Mouse (Mus musculus) liver, embryonic 14.5 days (tissue): ENCODE data around the gene Prkci. TPM values are rescaled to one million over a fixed set of nuclear protein-coding genes. Genes with fewer than 3 reads are reported as not detected.

ENCODE experiments used
- ATAC-seq: fragments of 200-750 bp; cut with Nextera tagmentation; 2 replicates; pipeline ENCODE4 v1.8.0; 2017; ENCODE audit warnings: moderate number of reproducible peaks, mild to moderate bottlenecking, moderate library complexity; ENCODE audit not compliant: insufficient read depth
- DNase-seq, 3 experiments: peaks; one replicate each; pipeline ENCODE4 v3.0.0-alpha.2; 2012 to 2013; ENCODE audit warnings: low read depth in 3 of 3, low spot score in 3 of 3
- H3K27ac ChIP-seq: fragments of 300-500 bp; sonication (generic); 2 replicates; pipeline ENCODE4 v1.5.1; 2014; ENCODE audit warnings: moderate library complexity, mild to moderate bottlenecking, control low read depth, inconsistent platforms
- H3K27me3 ChIP-seq: fragments of 300-500 bp; sonication (generic); 2 replicates; pipeline ENCODE4 v1.6.1; 2014; ENCODE audit warnings: mild to moderate bottlenecking, low read length, moderate library complexity; ENCODE audit not compliant: control insufficient read depth, insufficient read depth
- H3K36me3 ChIP-seq: fragments of 300-500 bp; sonication (generic); replicated peaks from 2 replicates; pipeline ENCODE4 v1.6.1; 2014; ENCODE audit warnings: low read depth; ENCODE audit not compliant: control insufficient read depth, insufficient read depth
- H3K4me1 ChIP-seq, 2 experiments: fragments of 200-500 bp in 1 of 2; fragments of 300-500 bp in 1 of 2; sonication (generic) in 1 of 2; replicated peaks; 2 replicates each; pipeline ENCODE4 v1.6.1; 2012 to 2014; ENCODE audit warnings: antibody characterized with exemption in 1 of 2, inconsistent platforms in 1 of 2, low read length in 1 of 2; ENCODE audit not compliant: control insufficient read depth in 2 of 2, insufficient read depth in 2 of 2
- H3K4me2 ChIP-seq: fragments of 300-500 bp; sonication (generic); 2 replicates; pipeline ENCODE4 v1.6.1; 2014; ENCODE audit warnings: low read depth, mild to moderate bottlenecking, control low read depth, moderate library complexity
- H3K4me3 ChIP-seq, 2 experiments: fragments of 200-500 bp in 1 of 2; fragments of 300-500 bp in 1 of 2; sonication (generic) in 1 of 2; 2 replicates each; pipeline ENCODE4 v1.5.1; 2012 to 2014; ENCODE audit warnings: low read depth in 2 of 2, low read length in 2 of 2, mild to moderate bottlenecking in 2 of 2, control low read depth in 1 of 2, inconsistent platforms in 1 of 2, moderate library complexity in 1 of 2; ENCODE audit not compliant: insufficient read depth in 1 of 2
- H3K9ac ChIP-seq: fragments of 300-500 bp; sonication (generic); replicated peaks from 2 replicates; pipeline ENCODE4 v1.6.1; 2014; ENCODE audit warnings: mild to moderate bottlenecking, control low read depth, moderate library complexity
- H3K9me3 ChIP-seq: fragments of 300-500 bp; sonication (generic); 2 replicates; pipeline ENCODE4 v1.6.1; 2016; ENCODE audit warnings: low read length, mixed read lengths; ENCODE audit not compliant: control insufficient read depth
- CTCF ChIP-seq: IDR thresholded peaks from 2 replicates; pipeline ENCODE4 v1.5.1; 2016; ENCODE audit warnings: antibody characterized with exemption, low read depth, control low read depth
- EP300 ChIP-seq: IDR thresholded peaks from 2 replicates; pipeline ENCODE4 v1.6.1; 2016; ENCODE audit warnings: antibody characterized with exemption, low read depth
- WGBS: fragments of 180-500 bp; shearing (Covaris S2); extraction: QIAGEN DNeasy Blood & Tissue Kit; methylation state at CpG from one replicate; pipeline ENCODE4 v1.1.7; 2014; ENCODE audit not compliant: insufficient replicate concordance; 5-methylcytosine and 5-hydroxymethylcytosine counted together
- polyA plus RNA-seq, 2 experiments: library from polyadenylated mRNA; depleted of rRNA in 1 of 2; stranded (reverse) in 1 of 2; unstranded in 1 of 2; fragments of >200 nt; fragmentation: Nextera tagmentation in 1 of 2; extraction: Ambion mirVana in 1 of 2; gene quantifications; 2 replicates each; pipeline versions ENCODE4 v1.2.1 to v1.2.3; 2012 to 2014

The Prkci gene
- polyA plus RNA-seq, 2 experiments: 4.6 to 5.3 TPM

GRCm38 (mm10) chr3:31077068-31077703 is 81.6 kb downstream of the Prkci start:
- peaks cover 0 to 10% of the 10 kb centered on the region in 2 experiments; a peak in 1 of 4 replicates for H3K4me1 ChIP-seq
- TF ChIP-seq EP300: no peak
- no peak for TF ChIP-seq CTCF
- H3K9ac ChIP-seq: no peak overlapping the region
- DNase-seq (no peak), ATAC-seq (no peak)
- 60% methylated on average over 6 of the region's 6 CpGs for WGBS
- H3K27ac ChIP-seq: no peak overlapping the region
- no peaks in the 10 kb centered on the region for H3K36me3 ChIP-seq
- H3K27me3 ChIP-seq: no peaks in the 10 kb centered on the region
- H3K4me2 ChIP-seq: no peak overlapping the region
- H3K4me3 ChIP-seq: no peak overlapping the region
- H3K9me3 ChIP-seq: no peaks in the 10 kb centered on the region

- peak; percentile 47; the same call in 1 of the 2 replicates for ATAC-seq
Observed at GRCm38 (mm10) chr3:31079450-31079849, 83.9 kb downstream of the Prkci start.

GRCm38 (mm10) chr3:31080791-31081502 is 85.4 kb downstream of the Prkci start:
- WGBS: 65% methylated on average over 10 of the region's 10 CpGs
- Histone ChIP-seq H3K9ac (no peak overlapping the region), H3K4me3 (no peak overlapping the region), H3K4me2 (no peak overlapping the region), H3K27ac (no peak overlapping the region), H3K36me3 (no peaks in the 10 kb centered on the region), H3K27me3 (no peaks in the 10 kb centered on the region), H3K9me3 (no peaks in the 10 kb centered on the region), H3K4me1 (peaks cover 0 to 6% of the 10 kb centered on the region in 2 experiments; a peak in 1 of 4 replicates)
- TF ChIP-seq EP300 (no peak), CTCF (no peak)
- ATAC-seq (no peak), DNase-seq (no peak)

More at GRCm38 (mm10) chr3:31079450-31079849, 83.9 kb downstream of the Prkci start:
- Histone ChIP-seq H3K4me2 (no peak overlapping the region), H3K27me3 (no peaks in the 10 kb centered on the region), H3K9me3 (no peaks in the 10 kb centered on the region), H3K9ac (no peak overlapping the region), H3K4me3 (no peak overlapping the region), H3K36me3 (no peaks in the 10 kb centered on the region), H3K27ac (no peak overlapping the region), H3K4me1 (peaks cover 0 to 10% of the 10 kb centered on the region in 2 experiments; a peak in 1 of 4 replicates)
- 55% methylated on average over 10 of the region's 10 CpGs for WGBS
- no peak for DNase-seq
- TF ChIP-seq EP300: no peak
- no peak for TF ChIP-seq CTCF

GRCm38 (mm10) chr3:31082838-31083506 is 87.4 kb downstream of the Prkci start:
- Histone ChIP-seq H3K4me3 (no peak overlapping the region), H3K4me2 (no peak overlapping the region), H3K4me1 (peaks cover 0 to 2% of the 10 kb centered on the region in 2 experiments; a peak in 1 of 4 replicates), H3K27me3 (no peaks in the 10 kb centered on the region), H3K27ac (no peak overlapping the region), H3K9ac (no peak overlapping the region), H3K36me3 (no peaks in the 10 kb centered on the region), H3K9me3 (no peaks in the 10 kb centered on the region)
- TF ChIP-seq EP300 (no peak), CTCF (no peak)
- DNase-seq (no peak), ATAC-seq (no peak)
- WGBS: 59% methylated on average over 12 of the region's 13 CpGs
